Mouse (Mus musculus) urinary bladder, postnatal 36 days (tissue): Measurements from ENCODE around the gene Gm597.

ENCODE experiments used
- DNase-seq, 2 experiments: peaks; one replicate each; pipeline ENCODE4 v3.0.0; 2022; ENCODE audit warnings: low spot score in 2 of 2, mixed read lengths in 1 of 2

Gene Gm597

DNA sequence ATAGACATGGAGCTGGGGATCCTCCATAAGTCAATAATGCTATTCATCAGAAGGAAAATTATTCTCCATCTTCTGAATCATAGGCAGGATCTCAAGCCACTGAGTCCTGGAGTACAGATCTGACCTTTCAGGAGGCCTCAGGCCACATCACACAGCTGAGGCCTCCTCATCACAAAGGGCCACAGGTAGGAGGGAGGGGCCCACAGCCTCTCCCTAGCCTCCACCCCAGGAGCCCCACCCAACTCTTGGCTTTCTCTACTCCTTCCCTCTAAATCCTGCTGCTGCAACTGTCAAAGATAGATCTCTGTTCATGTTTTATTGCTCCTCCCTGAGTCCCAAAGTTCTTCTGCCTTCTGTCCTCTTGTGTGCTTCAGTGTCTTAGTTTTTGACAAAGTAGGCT lies at the start of gene Gm597:
Gene Gm597 (minus strand): TSS at position 101 of the 400 bp plus-strand sequence.
- no peak for DNase-seq

DNA sequence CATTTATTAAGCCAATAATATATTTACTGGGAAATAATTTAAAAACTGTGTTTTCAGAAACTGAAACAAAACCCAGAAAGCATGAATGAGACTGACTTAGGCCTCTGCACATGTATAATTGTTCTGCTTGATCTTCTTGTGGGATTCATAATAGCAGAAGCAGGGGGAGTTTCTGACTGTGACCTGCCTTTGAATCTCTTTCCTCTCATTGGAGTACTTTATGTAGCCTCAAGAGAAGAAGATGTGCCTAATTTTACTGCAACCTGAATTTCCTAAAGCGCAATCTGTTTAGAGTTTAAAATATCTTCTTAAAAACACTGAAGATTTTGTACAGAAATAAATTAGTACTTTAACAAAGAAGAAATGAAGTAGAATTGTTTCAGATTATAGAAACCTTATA lies 27.6 kb upstream of the Gm597 start:
- no peak for DNase-seq

DNA sequence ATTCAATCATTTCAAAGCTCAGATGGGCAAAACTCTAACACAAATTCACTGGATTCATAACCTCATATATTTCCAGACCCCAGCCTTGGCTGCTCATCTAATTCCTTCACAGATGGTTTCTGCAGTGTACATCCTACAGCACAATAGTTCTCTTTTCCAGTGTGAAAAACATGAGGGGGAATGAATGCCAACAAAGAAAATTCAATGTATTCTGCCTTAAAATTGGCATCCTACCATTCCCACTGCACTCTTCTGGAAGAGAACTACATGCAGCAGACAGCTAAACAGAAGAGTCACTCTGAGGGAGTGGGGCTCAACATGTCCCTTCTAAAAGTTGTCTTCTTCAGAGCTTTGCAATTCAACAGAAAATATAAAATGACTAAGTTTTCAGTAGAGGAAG lies 26.6 kb upstream of the Gm597 start:
- no peak for DNase-seq

DNA sequence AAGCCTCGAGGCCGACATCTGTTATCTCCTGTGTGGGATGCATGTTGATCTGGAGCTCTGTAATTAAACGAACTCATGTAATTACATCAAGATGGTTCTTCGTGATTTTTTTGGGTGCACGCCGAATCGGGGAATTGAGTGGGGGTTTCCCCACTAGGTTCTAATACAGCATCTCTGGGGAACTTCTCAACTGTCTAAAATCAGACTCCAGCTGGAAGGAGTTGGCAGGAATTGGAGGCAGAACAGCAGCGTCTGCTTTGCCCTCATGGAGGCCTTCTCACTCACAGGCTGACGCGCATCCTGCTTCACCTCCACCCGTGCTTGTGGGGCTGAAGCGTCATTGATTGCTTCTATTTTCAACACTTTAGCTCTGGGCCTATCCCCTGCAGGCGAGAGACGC lies 20.8 kb upstream of the Gm597 start:
- DNase-seq: no peak
